Mouse (Mus musculus): Measurements from ENCODE around the gene Stk32b. TPM values are rescaled to one million over a fixed set of nuclear protein-coding genes. Genes with fewer than 3 reads are reported as not detected.

Gene Stk32b
- total RNA-seq (2022), result 1 to 10 TPM; 1.5 to 2.6 (median 2.1) TPM

- no peak for DNase-seq (ENCODE audit: low spot score in 2 of 2)
These were observed at the start of gene Stk32b for GRCm38 (mm10) chr5:37716505-37717372. Stk32b (minus strand) TSS chr5:37717171.

- DNase-seq (ENCODE audit: low spot score in 2 of 2), result no peak
These were observed 48.9 kb upstream of the Stk32b start for GRCm38 (mm10) chr5:37765851-37766250.

- DNase-seq (ENCODE audit: low spot score in 2 of 2), result no peak
These were observed 45.1 kb upstream of the Stk32b start for GRCm38 (mm10) chr5:37762046-37762445.

GRCm38 (mm10) chr5:37753366-37753765 is 36.4 kb upstream of the Stk32b start:
- DNase-seq (ENCODE audit: low spot score in 2 of 2), result no peak

GRCm38 (mm10) chr5:37752027-37752967 is 35.3 kb upstream of the Stk32b start:
- peak; percentile 39 to 43 for DNase-seq (ENCODE audit: low spot score in 2 of 2)

- no peak for DNase-seq (ENCODE audit: low spot score in 2 of 2)
These were observed 27.1 kb upstream of the Stk32b start for GRCm38 (mm10) chr5:37743889-37744707.

GRCm38 (mm10) chr5:37736213-37736612 is 19.2 kb upstream of the Stk32b start:
- no peak for DNase-seq (ENCODE audit: low spot score in 2 of 2)

GRCm38 (mm10) chr5:37735224-37735623 is 18.3 kb upstream of the Stk32b start, which contains the start of gene Cytl1:
Cytl1 (plus strand) TSS chr5:37735519.
- no peak for DNase-seq (ENCODE audit: low spot score in 2 of 2)

- DNase-seq (ENCODE audit: low spot score in 2 of 2), result no peak
These were observed 13.8 kb upstream of the Stk32b start for GRCm38 (mm10) chr5:37730781-37731180.

GRCm38 (mm10) chr5:37725220-37725886 is 8.4 kb upstream of the Stk32b start:
- DNase-seq (ENCODE audit: low spot score in 2 of 2), result no peak

- no peak for DNase-seq (ENCODE audit: low spot score in 2 of 2)
These were observed 3.7 kb upstream of the Stk32b start for GRCm38 (mm10) chr5:37720670-37721069.

- DNase-seq (ENCODE audit: low spot score in 2 of 2), result peak; percentile 15 to 28
These were observed 503 bp upstream of the Stk32b start for GRCm38 (mm10) chr5:37717384-37717963.

GRCm38 (mm10) chr5:37709257-37709904 is 7.6 kb downstream of the Stk32b start:
- DNase-seq (ENCODE audit: low spot score in 2 of 2), result no peak

GRCm38 (mm10) chr5:37708124-37708523 is 8.8 kb downstream of the Stk32b start:
- no peak for DNase-seq (ENCODE audit: low spot score in 2 of 2)

- DNase-seq (ENCODE audit: low spot score in 2 of 2), result no peak
These were observed 12.0 kb downstream of the Stk32b start for GRCm38 (mm10) chr5:37704962-37705361.

- DNase-seq (ENCODE audit: low spot score in 2 of 2), result no peak
These were observed 17.2 kb downstream of the Stk32b start for GRCm38 (mm10) chr5:37699757-37700156.

GRCm38 (mm10) chr5:37697286-37697685 is 19.7 kb downstream of the Stk32b start:
- peak in 1 of 2 experiments; percentile 52 for DNase-seq (ENCODE audit: low spot score in 2 of 2)

GRCm38 (mm10) chr5:37695773-37696172 is 21.2 kb downstream of the Stk32b start:
- DNase-seq (ENCODE audit: low spot score in 2 of 2), result no peak

GRCm38 (mm10) chr5:37692759-37693158 is 24.2 kb downstream of the Stk32b start:
- no peak for DNase-seq (ENCODE audit: low spot score in 2 of 2)

- peak in 1 of 2 experiments; percentile 13 for DNase-seq (ENCODE audit: low spot score in 2 of 2)
These were observed 46.2 kb downstream of the Stk32b start for GRCm38 (mm10) chr5:37670781-37671180.
